Mouse (Mus musculus) left cerebral cortex, adult 2 months (tissue): ENCODE measurements around the gene Gng5. TPM values are rescaled to one million over a fixed set of nuclear protein-coding genes. Genes with fewer than 3 reads are reported as not detected.
A peak's percentile ranks its signal among the peaks of the same experiment; 100 is the strongest.

Experiments
- DNase-seq, 2 experiments: peaks; one replicate each; pipeline ENCODE4 v3.0.0; 2021 to 2022; ENCODE audit warnings: low spot score in 2 of 2, mixed read lengths in 1 of 2; ENCODE audit errors: extremely low spot score in 1 of 2
- H3K27ac ChIP-seq: fragments of 200-600 bp; 2 replicates; pipeline ENCODE4 v1.8.1; 2022
- H3K4me3 ChIP-seq: fragments of 200-600 bp; 2 replicates; pipeline ENCODE4 v1.8.1; 2022
- CTCF ChIP-seq: fragments of 200-600 bp; IDR thresholded peaks from 2 replicates; pipeline ENCODE4 v1.8.1; 2022; ENCODE audit warnings: antibody characterized with exemption, mild to moderate bottlenecking, moderate library complexity
- intact Hi-C: fragments of 180-260 bp; cut with DNase I; formaldehyde crosslinking; loops from one replicate; pipeline ENCODE4 v1.15.1; 2025
- long read RNA-seq, 2 experiments: library from polyadenylated mRNA; stranded (forward); transcript quantifications; one replicate each; pipeline ENCODE4 v2.0.0; 2021; ENCODE audit warnings: borderline mapping rate in 2 of 2
- total RNA-seq, 2 experiments: library from RNA; stranded (reverse); gene quantifications; 2 replicates each; pipeline ENCODE4 v1.2.3; 2021

Gene Gng5
- 10 to 100 TPM; 41.1 to 46.3 TPM for total RNA-seq
- long read RNA-seq, experiment 1, transcript Gng5-201 (3 exons, 593 nt), result major isoform, 26 of 26 reads
- long read RNA-seq, experiment 1, partial matches to known transcripts, result 0 of 26 reads
- long read RNA-seq, experiment 1, other reads (novel, unspliced or antisense), result 0 of 26 reads
- long read RNA-seq, experiment 2, transcript Gng5-201 (3 exons, 593 nt), result major isoform, 28 of 29 reads
- long read RNA-seq, experiment 2, partial matches to known transcripts, result 0 of 29 reads
- long read RNA-seq, experiment 2, other reads (novel, unspliced or antisense), result 1 of 29 reads

DNA sequence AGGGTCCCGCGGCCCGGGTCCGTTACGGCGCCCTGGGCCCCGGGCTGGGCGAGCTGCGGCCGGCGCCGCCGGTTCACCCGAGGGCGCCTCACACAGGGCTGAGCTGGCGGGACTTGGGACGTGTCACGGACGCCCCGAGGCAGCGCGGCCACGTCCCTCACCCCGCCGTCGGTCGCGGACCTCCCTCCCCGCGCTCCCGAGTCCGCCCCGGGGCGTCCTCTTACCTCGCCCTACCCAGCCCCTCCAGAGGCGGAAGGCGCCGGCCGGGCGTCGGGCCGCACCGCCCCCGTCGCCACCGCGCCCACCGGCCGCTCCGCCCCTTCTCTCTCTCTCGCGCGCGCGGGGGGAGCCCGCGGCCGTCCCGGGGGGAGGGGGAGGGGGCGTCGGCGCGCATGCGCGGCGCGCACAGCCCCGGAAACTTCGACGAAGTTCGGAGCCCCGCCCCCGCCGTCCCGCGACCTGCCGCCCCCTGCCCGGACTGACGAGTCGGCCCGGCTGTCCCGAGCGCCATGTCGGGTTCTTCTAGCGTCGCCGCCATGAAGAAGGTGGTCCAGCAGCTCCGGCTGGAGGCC is at the start of gene Gng5, which contains the start of gene Spata1:
TSS of gene Gng5 (plus strand) at position 377 of the 572 bp plus-strand sequence.
TSS of gene Spata1 (minus strand) at position 323 of the 572 bp plus-strand sequence.
- intact Hi-C loops, result loop anchor here (10.0 kb wide), 1 partner anchor 315 kb away; no protein-coding TSS in a partner anchor
- TF ChIP-seq CTCF, result no peak
- Histone ChIP-seq H3K27ac (peak within 1 kb of the TSS; percentile 73), H3K4me3 (peak within 1 kb of the TSS; percentile 54)
- peak; percentile 59 to 76 for DNase-seq

DNA sequence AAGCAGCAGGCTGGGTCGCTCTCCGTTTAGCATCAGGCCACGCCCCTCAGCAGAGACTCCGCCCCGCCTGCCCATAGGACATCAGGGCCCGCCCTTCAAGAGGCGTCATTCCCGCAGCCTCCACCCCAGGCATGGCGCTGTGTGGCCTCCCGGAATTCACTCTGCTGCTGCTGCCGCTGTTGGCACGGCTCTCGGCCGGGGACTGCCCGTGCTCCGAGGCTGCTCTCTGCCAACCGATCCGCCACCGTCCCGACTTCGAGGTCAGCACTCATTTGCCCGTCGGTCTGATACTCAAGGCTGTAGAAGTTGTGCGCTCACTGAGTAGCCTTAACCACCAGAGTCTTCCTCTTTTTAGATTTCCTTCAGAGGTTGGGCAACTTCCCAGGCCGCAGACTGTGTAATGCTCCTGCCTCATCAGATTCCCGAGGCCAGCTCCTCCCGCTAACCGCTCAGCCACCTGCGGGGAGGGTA is 49.2 kb upstream of the Gng5 start:
- intact Hi-C loops, result loop anchor here (5.0 kb wide), 1 partner anchor 322 kb away; no protein-coding TSS in a partner anchor
- Histone ChIP-seq H3K4me3 (peak overlapping the region; percentile 57), H3K27ac (peak overlapping the region; percentile 78)
- peak; percentile 89 to 90 for DNase-seq
- TF ChIP-seq CTCF, result peak; percentile 41

DNA sequence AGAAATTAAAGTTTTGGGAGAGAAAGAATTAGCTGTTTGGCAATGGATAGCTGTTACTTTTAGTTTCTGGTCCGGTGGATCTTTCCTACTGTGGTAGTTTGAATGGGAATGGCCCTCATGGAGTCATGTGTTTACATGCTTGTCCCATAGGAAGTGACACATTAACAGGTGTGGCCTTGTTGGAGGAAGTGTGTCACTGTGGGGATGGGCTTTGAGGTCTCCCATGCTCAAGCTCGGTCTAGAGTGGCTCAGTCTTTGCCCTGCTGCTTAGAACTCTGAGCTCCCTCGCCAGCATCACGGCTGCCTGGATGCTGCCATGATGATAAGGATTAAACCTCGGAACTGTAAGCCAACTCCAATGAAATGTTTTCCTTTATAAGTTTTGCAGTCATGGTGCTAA is 48.2 kb upstream of the Gng5 start:
- intact Hi-C loops, result loop anchor here (5.0 kb wide), 1 partner anchor 321 kb away; no protein-coding TSS in a partner anchor
- H3K4me3 ChIP-seq, result no peak overlapping the region
- TF ChIP-seq CTCF, result no peak
- no peak for DNase-seq
- H3K27ac ChIP-seq, result no peak overlapping the region

DNA sequence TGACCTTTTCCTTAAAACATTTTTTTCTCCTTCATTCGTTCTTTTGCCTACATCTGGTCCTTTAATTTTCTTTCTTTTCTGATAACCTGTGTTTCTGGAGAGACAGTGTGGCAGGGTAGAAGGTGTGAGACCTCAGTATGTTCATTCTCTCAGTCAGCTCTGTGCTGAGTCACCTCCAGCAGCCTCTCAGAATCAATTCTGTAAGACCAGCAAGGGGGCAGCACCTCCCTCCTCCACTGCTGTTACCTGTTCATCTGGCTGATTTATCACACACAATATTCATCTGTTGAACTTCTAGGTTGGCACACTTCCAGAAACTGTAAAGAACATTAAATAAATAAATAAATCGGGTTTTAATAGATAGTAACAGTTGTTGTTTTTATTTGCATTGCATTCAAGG is 36.7 kb upstream of the Gng5 start:
- no peak for TF ChIP-seq CTCF
- no peak for DNase-seq
- no peak overlapping the region for H3K27ac ChIP-seq
- intact Hi-C loops, result no loop called here
- no peak overlapping the region for H3K4me3 ChIP-seq

DNA sequence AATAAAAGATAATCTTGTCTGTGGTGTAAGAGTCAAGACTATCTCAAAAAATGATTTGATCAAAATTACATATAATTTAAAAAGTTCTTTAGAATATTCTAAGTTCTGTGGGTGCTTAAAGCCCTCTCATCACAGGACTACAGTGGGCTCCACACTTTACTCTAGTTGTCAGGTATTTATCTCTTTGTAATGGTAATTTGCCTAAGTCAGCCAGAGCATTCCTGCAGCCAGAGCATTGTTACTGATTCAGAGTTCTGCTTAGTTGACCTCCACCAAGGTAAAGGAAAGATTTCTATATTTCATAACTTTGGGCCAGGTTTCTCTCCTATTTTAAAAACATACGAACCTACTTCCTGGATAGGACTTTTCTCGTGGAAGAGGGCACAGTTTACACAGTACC is 30.4 kb upstream of the Gng5 start:
- no peak for DNase-seq
- Histone ChIP-seq H3K27ac (no peak overlapping the region), H3K4me3 (no peak overlapping the region)
- intact Hi-C loops, result no loop called here
- TF ChIP-seq CTCF, result no peak

DNA sequence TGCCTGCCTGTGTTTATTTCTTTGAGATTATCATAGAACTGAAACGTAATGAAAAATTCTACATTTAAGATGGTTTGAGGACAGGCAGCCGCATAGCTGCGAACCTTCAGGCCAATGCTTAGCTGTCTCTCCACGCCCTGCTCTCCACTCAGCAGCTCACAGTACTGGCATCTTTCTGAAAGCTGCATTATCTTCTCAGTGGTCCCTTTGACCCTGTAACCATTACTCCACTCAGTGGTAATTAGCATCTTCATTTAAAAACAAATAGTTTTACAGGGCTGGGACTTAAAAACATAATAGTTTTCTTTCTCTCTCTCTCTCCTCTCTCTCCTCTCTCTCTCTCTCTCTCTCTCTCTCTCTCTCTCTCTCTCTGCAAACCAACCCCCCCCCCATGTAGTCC is 26.9 kb upstream of the Gng5 start:
- H3K27ac ChIP-seq, result no peak overlapping the region
- no peak for DNase-seq
- intact Hi-C loops, result no loop called here
- no peak overlapping the region for H3K4me3 ChIP-seq
- TF ChIP-seq CTCF, result no peak

DNA sequence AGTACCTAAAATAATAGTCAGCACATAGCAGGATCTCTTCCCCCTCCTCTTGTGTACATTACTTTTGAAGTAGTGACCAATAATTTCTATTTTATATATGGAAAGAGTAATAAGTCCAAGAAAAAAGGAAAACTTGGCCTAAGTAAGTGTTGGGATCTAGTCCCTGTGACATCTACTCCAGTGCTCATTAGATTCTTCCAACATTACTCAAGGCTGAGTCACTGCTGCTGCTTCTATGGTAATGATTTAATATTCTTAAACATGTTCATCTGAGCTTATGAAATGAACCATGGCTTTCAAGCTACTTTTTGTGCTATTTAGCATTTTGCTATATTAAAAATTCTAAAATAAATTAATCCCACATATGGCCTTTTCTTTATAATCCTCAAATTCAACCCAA is 25.9 kb upstream of the Gng5 start:
- no peak for TF ChIP-seq CTCF
- H3K4me3 ChIP-seq, result no peak overlapping the region

DNA sequence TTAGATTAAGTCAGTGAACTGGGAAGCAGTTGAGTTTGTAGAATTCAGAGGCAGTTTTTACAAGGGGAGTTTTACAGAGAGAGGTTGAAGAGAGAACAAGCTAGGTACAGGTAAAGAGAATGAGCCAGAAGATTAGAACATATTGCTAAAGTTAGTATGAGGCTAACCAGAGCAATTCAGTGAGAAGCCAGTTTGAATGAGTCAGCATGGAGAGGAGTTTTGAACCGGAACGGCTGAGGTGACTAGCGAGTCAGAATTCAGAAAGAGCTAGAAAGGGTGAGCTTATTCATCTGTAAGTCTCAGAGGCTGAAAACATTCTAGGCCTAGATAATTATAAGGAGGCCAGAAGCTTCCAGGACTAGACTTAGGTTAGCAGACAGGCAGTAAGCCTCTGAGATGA is 25.2 kb upstream of the Gng5 start:
- H3K4me3 ChIP-seq, result no peak overlapping the region
- DNase-seq, result no peak
- intact Hi-C loops, result no loop called here
- TF ChIP-seq CTCF, result no peak
- no peak overlapping the region for H3K27ac ChIP-seq

More for the DNA sequence above, 25.9 kb upstream of the Gng5 start:
- intact Hi-C loops, result no loop called here
- no peak overlapping the region for H3K27ac ChIP-seq
- no peak for DNase-seq

DNA sequence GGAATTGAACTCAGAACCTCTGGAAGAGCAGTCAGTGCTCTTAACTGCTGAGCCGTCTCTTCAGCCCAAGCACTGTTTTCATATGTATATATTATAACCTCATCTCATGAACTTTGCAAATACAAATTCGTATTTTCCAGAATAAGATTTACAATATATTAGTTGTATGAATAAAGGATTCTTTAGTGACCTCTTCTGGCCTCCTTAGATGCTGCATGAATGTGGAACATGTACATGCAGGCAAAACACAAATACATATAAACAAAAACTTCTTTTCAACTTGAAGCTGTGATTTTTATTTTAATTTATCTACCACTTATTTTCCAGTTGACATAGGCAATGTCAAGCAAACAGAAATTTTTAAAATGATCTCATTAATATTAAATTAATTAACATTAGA is 17.6 kb upstream of the Gng5 start:
- intact Hi-C loops, result no loop called here
- TF ChIP-seq CTCF, result peak; percentile 39
- no peak for DNase-seq

DNA sequence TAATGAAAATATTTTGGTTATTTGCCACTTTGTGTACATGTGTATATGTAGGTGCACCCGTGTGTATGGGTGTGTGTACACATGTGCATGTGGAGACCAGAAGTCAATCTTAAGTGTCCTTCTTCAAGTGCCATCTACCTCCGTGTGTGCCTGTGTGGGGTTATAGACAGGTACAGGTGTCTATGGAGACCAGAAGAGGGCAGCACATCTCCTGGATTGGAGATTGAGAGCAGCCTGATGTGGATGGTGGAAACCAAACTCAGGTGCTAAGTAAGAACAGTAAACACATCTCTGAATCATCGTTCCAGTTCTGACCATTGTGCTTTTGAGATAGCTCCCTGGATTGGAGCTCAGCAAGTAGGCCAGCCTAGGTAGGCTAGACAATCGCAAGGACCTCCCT is 13.1 kb upstream of the Gng5 start:
- TF ChIP-seq CTCF, result no peak; the same call in none of the 2 replicates
- Histone ChIP-seq H3K27ac (no peak overlapping the region), H3K4me3 (no peak overlapping the region)
- DNase-seq, result no peak
- intact Hi-C loops, result no loop called here

More for the DNA sequence above, 17.6 kb upstream of the Gng5 start:
- no peak overlapping the region for H3K4me3 ChIP-seq
- H3K27ac ChIP-seq, result no peak overlapping the region

DNA sequence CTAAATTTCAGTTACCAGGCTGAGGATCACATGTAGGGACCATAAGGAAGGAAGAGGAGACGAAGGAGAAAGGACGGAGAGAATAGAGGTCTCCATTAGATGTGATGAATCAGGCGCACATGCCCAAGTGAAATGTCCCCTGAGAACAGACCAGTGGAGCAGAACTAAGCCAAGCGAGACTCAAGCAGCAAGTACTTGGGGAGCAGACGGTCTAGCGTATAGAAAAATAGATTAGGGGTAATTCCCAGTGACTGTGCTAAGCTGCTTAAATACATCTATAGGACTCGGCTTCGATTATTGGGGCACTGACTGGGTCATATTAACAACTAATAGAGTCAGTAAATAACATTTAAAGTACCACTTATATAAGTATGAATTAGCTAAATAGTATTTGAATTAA is 4.7 kb upstream of the Gng5 start:
- intact Hi-C loops, result no loop called here
- H3K27ac ChIP-seq, result no peak overlapping the region
- TF ChIP-seq CTCF, result no peak
- H3K4me3 ChIP-seq, result no peak overlapping the region
- DNase-seq, result no peak

DNA sequence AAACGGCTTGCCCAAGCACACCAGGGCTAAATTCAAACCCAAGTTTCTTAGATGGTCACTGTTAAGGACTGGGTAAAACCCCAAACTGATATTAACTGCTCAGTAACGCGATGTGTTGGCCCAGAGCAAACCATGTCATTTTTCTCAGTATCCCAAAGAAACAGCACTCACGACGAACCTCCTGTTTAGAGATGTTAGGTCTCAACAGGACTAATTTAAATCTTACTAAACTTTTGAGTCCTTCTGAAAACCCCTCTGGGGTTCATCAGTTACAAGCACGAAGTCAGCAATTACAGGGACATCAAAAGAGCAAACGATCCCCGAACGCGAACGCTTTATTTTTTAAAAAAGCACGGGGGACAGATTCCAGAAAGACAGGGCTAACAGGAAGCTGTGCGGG is 618 bp upstream of the Gng5 start:
- no peak for TF ChIP-seq CTCF
- intact Hi-C loops, result no loop called here
- DNase-seq, result no peak
- peak overlapping the region; percentile 54 for H3K4me3 ChIP-seq
- peak overlapping the region; percentile 73 for H3K27ac ChIP-seq
